In genomic region chr7:145001503-145002084, GRCm38 (mm10) we compare ENCODE assay signal across 19 mouse cellular contexts.
A peak's percentile ranks its signal among the peaks of the same experiment; 100 is the strongest.
DNase-seq lines count a peak whose midpoint lies in the region; ATAC-seq and TF ChIP-seq lines count a peak whose summit lies in the region.
"Had no signal": no experiment of that assay in that cellular context is flagged by ENCODE, and none has a peak within 500 bp of the region (broad histone marks: within the 10 kb centered on the region; RNA-seq: fewer than 3 reads in every experiment).

No protein-coding gene starts in this region.

- DNase-seq in gastrocnemius, adult 2 months, result peak; percentile 29
- no peak for DNase-seq in gastrocnemius, adult 18-20 months (ENCODE audit: low spot score)
- DNase-seq in midbrain, embryonic 10.5 days (ENCODE audit: low spot score), result no peak
- no peak for DNase-seq in limb, embryonic 10.5 days (ENCODE audit: low spot score)
- no peak for DNase-seq in cerebellum, adult 8-10 months
- DNase-seq in right cerebral cortex, postnatal 25 days, result no peak
- DNase-seq: cerebellum, adult 2 months; cerebellum, postnatal 36 days; embryo, embryonic 11 days; heart, postnatal 14 days; kidney, postnatal 10 days; left cerebral cortex, postnatal 4 days; liver, postnatal 0 days; lung, postnatal 14 days; thymus, adult 2 months had no signal

- intact Hi-C loops in gastrocnemius, adult 2 months (cut with DNase I), result no loop called here

- H3K9me3 ChIP-seq in midbrain, embryonic 10.5 days (replicated peaks), result no peaks in the 10 kb centered on the region
- no peaks in the 10 kb centered on the region for H3K9me3 ChIP-seq in midbrain, embryonic 16.5 days (replicated peaks; ENCODE audit: control insufficient read depth, low read length, poor library complexity, severe bottlenecking)
- H3K9me3 ChIP-seq in limb, embryonic 10.5 days (replicated peaks), result no peaks in the 10 kb centered on the region
- H3K9me3 ChIP-seq: heart, embryonic 13.5 days had no signal

- no peak overlapping the region for H3K27ac ChIP-seq in gastrocnemius, adult 2 months
- H3K27ac ChIP-seq in midbrain, embryonic 10.5 days (replicated peaks), result peak overlapping the region; percentile 40
- H3K27ac ChIP-seq in midbrain, embryonic 16.5 days (ENCODE audit: low read length), result no peak overlapping the region
- 0 out of 2 replicates have a peak overlapping the region, but pooled peaks have one; percentile 10 for H3K27ac ChIP-seq in limb, embryonic 10.5 days
- H3K27ac ChIP-seq: heart, embryonic 13.5 days; hindbrain, embryonic 14.5 days; stomach, postnatal 0 days had no signal

- H3K4me1 ChIP-seq in midbrain, embryonic 10.5 days, result peaks cover 7% of the 10 kb centered on the region; the same call in 1 of the 2 replicates
- H3K4me1 ChIP-seq in midbrain, embryonic 16.5 days (ENCODE audit: control insufficient read depth, insufficient read depth, low read length), result no peaks in the 10 kb centered on the region
- H3K4me1 ChIP-seq in limb, embryonic 10.5 days, result peaks cover 14% of the 10 kb centered on the region

- no peak overlapping the region for H3K9ac ChIP-seq in midbrain, embryonic 16.5 days (ENCODE audit: low read depth, low read length)
- H3K9ac ChIP-seq: heart, embryonic 13.5 days; hindbrain, embryonic 14.5 days; liver, postnatal 0 days had no signal

- H3K36me3 ChIP-seq in midbrain, embryonic 10.5 days, result no peaks in the 10 kb centered on the region
- H3K36me3 ChIP-seq in midbrain, embryonic 16.5 days (ENCODE audit: control insufficient read depth, insufficient read depth, low read length), result no peaks in the 10 kb centered on the region
- no peaks in the 10 kb centered on the region for H3K36me3 ChIP-seq in limb, embryonic 10.5 days
- H3K36me3 ChIP-seq: heart, embryonic 13.5 days had no signal

- no peak for ATAC-seq in midbrain, embryonic 16.5 days
- ATAC-seq: liver, postnatal 0 days had no signal

- no peaks in the 10 kb centered on the region for H3K27me3 ChIP-seq in midbrain, embryonic 10.5 days (ENCODE audit: low read depth, poor library complexity, severe bottlenecking)
- H3K27me3 ChIP-seq in midbrain, embryonic 16.5 days (ENCODE audit: control insufficient read depth, insufficient read depth, low read depth, low read length), result no peaks in the 10 kb centered on the region
- H3K27me3 ChIP-seq in limb, embryonic 10.5 days (ENCODE audit: low read depth, poor library complexity, severe bottlenecking), result no peaks in the 10 kb centered on the region; the same call in 1 of the 2 replicates
- H3K27me3 ChIP-seq: heart, embryonic 13.5 days had no signal

- TF ChIP-seq CTCF in gastrocnemius, adult 2 months (IDR thresholded peaks at IDR 0.05), result no peak

- no peak overlapping the region for H3K4me2 ChIP-seq in midbrain, embryonic 16.5 days (ENCODE audit: low read length)
- H3K4me2 ChIP-seq: heart, embryonic 13.5 days; hindbrain, embryonic 14.5 days had no signal

- WGBS in midbrain, embryonic 10.5 days, result 67% methylated on average over 4 of the region's 4 CpGs
- 65% methylated on average over 4 of the region's 4 CpGs for WGBS in midbrain, embryonic 16.5 days
- WGBS in limb, embryonic 10.5 days, result 60% methylated on average over 4 of the region's 4 CpGs

- H3K4me3 ChIP-seq in gastrocnemius, adult 2 months, result no peak overlapping the region
- no peak overlapping the region for H3K4me3 ChIP-seq in midbrain, embryonic 10.5 days
- H3K4me3 ChIP-seq in midbrain, embryonic 16.5 days (ENCODE audit: low read depth, low read length), result no peak overlapping the region
- no peak overlapping the region for H3K4me3 ChIP-seq in limb, embryonic 10.5 days
- H3K4me3 ChIP-seq: heart, embryonic 13.5 days had no signal

Comparison
In these comparisons a context has a peak if more than half of its experiments do, and no peak if none do; other contexts are left out.
1. H3K27ac ChIP-seq: peak in midbrain, embryonic 10.5 days (single experiment) and limb, embryonic 10.5 days (single experiment); none in gastrocnemius, adult 2 months (single experiment) and midbrain, embryonic 16.5 days (single experiment).